8 mouse cellular contexts compared by ENCODE assay signal in the genomic region with DNA sequence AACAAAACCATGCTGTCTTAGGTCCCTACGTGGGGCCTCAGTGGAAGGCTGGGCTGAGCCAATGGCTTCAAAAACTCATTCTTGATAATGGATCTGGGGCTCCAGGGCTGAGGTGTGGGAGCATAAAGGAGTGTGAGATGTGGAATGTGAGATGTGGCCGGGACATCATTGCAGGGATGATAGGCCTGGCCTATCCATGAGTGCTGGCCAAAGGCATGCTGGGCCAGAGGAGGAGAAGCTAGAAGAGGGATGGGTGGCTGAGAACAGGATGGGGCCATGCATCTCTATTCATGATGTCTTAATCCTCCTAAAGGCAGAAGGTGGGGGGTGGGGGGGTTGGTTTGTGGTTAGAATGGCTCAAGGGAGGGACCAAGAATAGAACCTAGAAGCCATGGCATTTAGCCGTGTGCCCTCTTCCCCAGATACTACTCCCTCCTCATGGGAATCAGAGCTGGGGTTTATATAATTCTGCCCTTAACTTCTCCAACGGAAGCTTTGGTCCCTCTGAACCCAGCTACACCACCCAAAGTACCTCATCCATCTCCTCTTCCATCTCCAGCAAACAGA. TPM values are rescaled to one million over a fixed set of nuclear protein-coding genes. Genes with fewer than 3 reads are reported as not detected.
DNase-seq lines count a peak whose midpoint lies in the region; ATAC-seq and TF ChIP-seq lines count a peak whose summit lies in the region.
"Had no signal": no experiment of that assay in that cellular context is flagged by ENCODE, and none has a peak within 500 bp of the region (broad histone marks: within the 10 kb centered on the region; RNA-seq: fewer than 3 reads in every experiment).

No protein-coding gene starts in this region.

- peak overlapping the region; percentile 37 for H3K4me3 ChIP-seq in liver, adult 2 months (ENCODE audit: insufficient read depth, low read depth, low read length)
- peak overlapping the region; percentile 81 for H3K4me3 ChIP-seq in embryonic facial prominence, embryonic 13.5 days
- H3K4me3 ChIP-seq in intestine, postnatal 0 days (ENCODE audit: low read depth, low read length) = peak overlapping the region; percentile 55
- H3K4me3 ChIP-seq in neural tube, embryonic 15.5 days (replicated peaks) = peak overlapping the region; percentile 50

- no peaks in the 10 kb centered on the region for H3K79me2 ChIP-seq in liver, adult 2 months (ENCODE audit: control insufficient read depth, insufficient read depth, low read length)

- no peaks in the 10 kb centered on the region for H3K36me3 ChIP-seq in liver, adult 2 months (ENCODE audit: control insufficient read depth, insufficient read depth, low read length)
- peaks cover 15% of the 10 kb centered on the region for H3K36me3 ChIP-seq in embryonic facial prominence, embryonic 13.5 days
- no peaks in the 10 kb centered on the region for H3K36me3 ChIP-seq in intestine, postnatal 0 days (ENCODE audit: control insufficient read depth, insufficient read depth)
- peaks cover 8% of the 10 kb centered on the region; the same call in 1 of the 2 replicates for H3K36me3 ChIP-seq in neural tube, embryonic 15.5 days

- no peak for DNase-seq in liver, adult 2 months (ENCODE audit: extremely low read depth, low read depth, low spot score)
- DNase-seq in liver = no peak
- no peak for DNase-seq in embryo, embryonic 10.5 days (ENCODE audit: low spot score)

- no peaks in the 10 kb centered on the region for H3K9me3 ChIP-seq in embryonic facial prominence, embryonic 13.5 days
- no peaks in the 10 kb centered on the region for H3K9me3 ChIP-seq in intestine, postnatal 0 days (ENCODE audit: control insufficient read depth)
- no peaks in the 10 kb centered on the region for H3K9me3 ChIP-seq in neural tube, embryonic 15.5 days (replicated peaks)

- H3K27ac ChIP-seq in liver, adult 2 months (replicated peaks; ENCODE audit: insufficient read depth, low read depth, low read length) = no peak overlapping the region
- H3K27ac ChIP-seq in embryonic facial prominence, embryonic 13.5 days = 0 out of 2 replicates have a peak overlapping the region, but pooled peaks have one; percentile 96
- no peak overlapping the region for H3K27ac ChIP-seq in intestine, postnatal 0 days (ENCODE audit: low read depth, low read length)
- H3K27ac ChIP-seq in neural tube, embryonic 15.5 days (replicated peaks) = no peak overlapping the region

- peaks cover 11% of the 10 kb centered on the region; the same call in 1 of the 2 replicates for H3K27me3 ChIP-seq in liver, adult 2 months (ENCODE audit: control insufficient read depth, insufficient read depth, low read length)
- no peaks in the 10 kb centered on the region for H3K27me3 ChIP-seq in embryonic facial prominence, embryonic 13.5 days
- H3K27me3 ChIP-seq in intestine, postnatal 0 days (replicated peaks; ENCODE audit: control insufficient read depth, insufficient read depth, low read length) = peaks cover 6% of the 10 kb centered on the region; the same call in 1 of the 2 replicates
- H3K27me3 ChIP-seq in neural tube, embryonic 15.5 days (replicated peaks) = 0 out of 2 replicates have a peak, but pooled peaks cover 4% of the 10 kb centered on the region

- H3K4me1 ChIP-seq in liver, adult 2 months (ENCODE audit: control insufficient read depth, insufficient read depth, low read length) = no peaks in the 10 kb centered on the region
- H3K4me1 ChIP-seq in embryonic facial prominence, embryonic 13.5 days = peaks cover 74% of the 10 kb centered on the region
- H3K4me1 ChIP-seq in intestine, postnatal 0 days (replicated peaks; ENCODE audit: control insufficient read depth, insufficient read depth, low read length) = peaks cover 6% of the 10 kb centered on the region; the same call in 1 of the 2 replicates
- peaks cover 45% of the 10 kb centered on the region for H3K4me1 ChIP-seq in neural tube, embryonic 15.5 days

- no peak for TF ChIP-seq POLR2A in liver, adult 2 months (IDR thresholded peaks at IDR 0.05; ENCODE audit: extremely low read depth, insufficient read depth, low read length)

- H3K4me2 ChIP-seq in embryonic facial prominence, embryonic 13.5 days = peak overlapping the region; percentile 87
- peak overlapping the region; percentile 91 for H3K4me2 ChIP-seq in intestine, postnatal 0 days (replicated peaks; ENCODE audit: low read depth)
- H3K4me2 ChIP-seq in neural tube, embryonic 15.5 days = peak overlapping the region; percentile 92

- no peak for TF ChIP-seq CTCF in liver, adult 2 months (IDR thresholded peaks at IDR 0.05; ENCODE audit: low read depth, low read length)
- no peak for TF ChIP-seq CTCF in intestine, postnatal 0 days (IDR thresholded peaks at IDR 0.05; ENCODE audit: low read depth)

- ATAC-seq in embryonic facial prominence, embryonic 13.5 days (ENCODE audit: insufficient number of reproducible peaks, insufficient read depth, low FRiP score, low TSS enrichment, low read depth) = no peak
- ATAC-seq in intestine, postnatal 0 days = no peak
- no peak for ATAC-seq in neural tube, embryonic 15.5 days (ENCODE audit: low FRiP score)
- ATAC-seq in CD4-positive, CD25-positive, alpha-beta regulatory T cell, adult 4 months = no peak

- no peak overlapping the region; the same call in 1 of the 2 replicates for H3K9ac ChIP-seq in liver, adult 2 months (ENCODE audit: low read depth, low read length)
- peak overlapping the region; percentile 95 for H3K9ac ChIP-seq in embryonic facial prominence, embryonic 13.5 days
- H3K9ac ChIP-seq in intestine, postnatal 0 days (ENCODE audit: low read depth, low read length) = no peak overlapping the region
- no peak overlapping the region for H3K9ac ChIP-seq in neural tube, embryonic 15.5 days (replicated peaks)

- WGBS in liver, adult 2 months = 87% methylated on average over 4 of the region's 4 CpGs
- 61% methylated on average over 4 of the region's 4 CpGs for WGBS in embryonic facial prominence, embryonic 13.5 days
- WGBS in intestine, postnatal 0 days = 65% methylated on average over 4 of the region's 4 CpGs
- 86% methylated on average over 4 of the region's 4 CpGs for WGBS in neural tube, embryonic 15.5 days

RNA-seq across cellular contexts. Expression of a gene that starts 1.5 kb away (rescaled TPM):
- total RNA-seq in liver, adult 2 months (2014; rRNA removed) = 1.7 and 1.9 TPM in 2 replicates
- 0.62 and 1.8 TPM in 2 replicates for polyA plus RNA-seq in liver, adult 2 months (2012; rRNA removed)
- polyA plus RNA-seq in embryonic facial prominence, embryonic 13.5 days (2015; fragmentation: Nextera tagmentation; extraction: Ambion mirVana) = 78.0 and 85.6 TPM in 2 replicates
- polyA plus RNA-seq in intestine, postnatal 0 days (2015; fragmentation: Nextera tagmentation; extraction: Ambion mirVana) = 22.0 and 22.5 TPM in 2 replicates
- polyA plus RNA-seq in neural tube, embryonic 15.5 days (2015; fragmentation: Nextera tagmentation; extraction: Ambion mirVana) = 54.1 and 62.9 TPM in 2 replicates
- under 1 TPM; 0.58 to 0.98 TPM for polyA plus RNA-seq in CD4-positive, CD25-positive, alpha-beta regulatory T cell, adult 4 months (2017; shearing (Covaris generic))

RNA-seq across cellular contexts. Expression of a gene that starts 11.8 kb away (rescaled TPM):
- total RNA-seq in liver, adult 2 months (2014; rRNA removed) = 0.46 TPM in 1 of 2 replicates, not detected in the other
- 0.14 TPM in 1 of 2 replicates, not detected in the other for polyA plus RNA-seq in liver, adult 2 months (2012; rRNA removed)
- polyA plus RNA-seq in embryonic facial prominence, embryonic 13.5 days (2015; fragmentation: Nextera tagmentation; extraction: Ambion mirVana) = 28.9 and 33.8 TPM in 2 replicates
- polyA plus RNA-seq in intestine, postnatal 0 days (2015; fragmentation: Nextera tagmentation; extraction: Ambion mirVana) = 3.1 and 4.1 TPM in 2 replicates
- polyA plus RNA-seq in neural tube, embryonic 15.5 days (2015; fragmentation: Nextera tagmentation; extraction: Ambion mirVana) = 19.9 and 31.1 TPM in 2 replicates
- polyA plus RNA-seq in CD4-positive, CD25-positive, alpha-beta regulatory T cell, adult 4 months (2017; shearing (Covaris generic)) = not detected
- total RNA-seq: neutrophil, adult 5-6 weeks had no signal

RNA-seq across cellular contexts. Expression of a gene that starts 47.5 kb away (rescaled TPM):
- 11.9 and 12.2 TPM in 2 replicates for total RNA-seq in liver, adult 2 months (2014; rRNA removed)
- 12.1 and 13.7 TPM in 2 replicates for polyA plus RNA-seq in liver, adult 2 months (2012; rRNA removed)
- 77.0 and 79.3 TPM in 2 replicates for polyA plus RNA-seq in embryonic facial prominence, embryonic 13.5 days (2015; fragmentation: Nextera tagmentation; extraction: Ambion mirVana)
- polyA plus RNA-seq in intestine, postnatal 0 days (2015; fragmentation: Nextera tagmentation; extraction: Ambion mirVana) = 284 and 285 TPM in 2 replicates
- 18.8 and 48.9 TPM in 2 replicates for polyA plus RNA-seq in neural tube, embryonic 15.5 days (2015; fragmentation: Nextera tagmentation; extraction: Ambion mirVana)
- 10 to 100 TPM; 21.7 to 38.1 TPM for polyA plus RNA-seq in CD4-positive, CD25-positive, alpha-beta regulatory T cell, adult 4 months (2017; shearing (Covaris generic))

RNA-seq across cellular contexts. Expression of a gene that starts 51.0 kb away (rescaled TPM):
- 0.54 and 0.55 TPM in 2 replicates for total RNA-seq in liver, adult 2 months (2014; rRNA removed)
- polyA plus RNA-seq in liver, adult 2 months (2012; rRNA removed) = 3.4 and 6.4 TPM in 2 replicates
- polyA plus RNA-seq in embryonic facial prominence, embryonic 13.5 days (2015; fragmentation: Nextera tagmentation; extraction: Ambion mirVana) = 13.2 and 13.6 TPM in 2 replicates
- polyA plus RNA-seq in intestine, postnatal 0 days (2015; fragmentation: Nextera tagmentation; extraction: Ambion mirVana) = 208 and 224 TPM in 2 replicates
- polyA plus RNA-seq in neural tube, embryonic 15.5 days (2015; fragmentation: Nextera tagmentation; extraction: Ambion mirVana) = 0.65 and 15.3 TPM in 2 replicates
- polyA plus RNA-seq in CD4-positive, CD25-positive, alpha-beta regulatory T cell, adult 4 months (2017; shearing (Covaris generic)) = 10 to 100 TPM in 1 of 2 experiments, 1 to 10 TPM in 1; 9.2 to 13.6 TPM
